In genomic region chr3:89772968-89773709, GRCm38 (mm10) we compare ENCODE assay signal across 8 mouse cellular contexts. TPM values are rescaled to one million over a fixed set of nuclear protein-coding genes. Genes with fewer than 3 reads are reported as not detected.
DNase-seq lines count a peak whose midpoint lies in the region; ATAC-seq and TF ChIP-seq lines count a peak whose summit lies in the region.

Ube2q1 (plus strand) TSS chr3:89773616.

- H3K4me3 ChIP-seq in ES-E14 (ENCODE audit: insufficient read depth in 1 of 2, low read depth in 1 of 2, low read length in 2 of 2, poor library complexity in 1 of 2, severe bottlenecking in 1 of 2): peak within 1 kb of the TSS; percentile 86 to 92
- peak within 1 kb of the TSS; percentile 92 for H3K4me3 ChIP-seq in forebrain, embryonic 16.5 days (replicated peaks; ENCODE audit: low read length)
- H3K4me3 ChIP-seq in layer of hippocampus, adult 2 months: peak within 1 kb of the TSS; percentile 78
- peak within 1 kb of the TSS; percentile 98 for H3K4me3 ChIP-seq in lung, embryonic 14.5 days (ENCODE audit: low read depth, low read length)
- peak within 1 kb of the TSS; percentile 77 for H3K4me3 ChIP-seq in olfactory bulb, adult 2 months (ENCODE audit: insufficient read depth, low read depth, low read length)
- peak within 1 kb of the TSS; percentile 98 for H3K4me3 ChIP-seq in thymus, adult 2 months (ENCODE audit: control insufficient read depth, insufficient read depth, low read length)

- intact Hi-C loops in heart, postnatal 36 days (cut with DNase I): loop anchor here (1.0 to 5.0 kb wide), 4 partner anchors 43 to 316 kb away; partner anchors contain the start of genes Adar and Ubap2l

- H3K27me3 ChIP-seq in forebrain, embryonic 16.5 days (replicated peaks; ENCODE audit: control insufficient read depth, insufficient read depth, low read length): no peaks in the 10 kb centered on the region
- H3K27me3 ChIP-seq in lung, embryonic 14.5 days (ENCODE audit: insufficient read depth, low read length): no peaks in the 10 kb centered on the region
- H3K27me3 ChIP-seq in thymus, adult 2 months (ENCODE audit: control insufficient read depth, insufficient read depth, low read length): no peaks in the 10 kb centered on the region

- peak; percentile 96 for ATAC-seq in forebrain, embryonic 16.5 days
- peak; percentile 92 for ATAC-seq in lung, embryonic 14.5 days (ENCODE audit: insufficient read depth)

- H3K27ac ChIP-seq in ES-E14 (ENCODE audit: insufficient read depth, low read depth, low read length, poor library complexity, severe bottlenecking): peak within 1 kb of the TSS; percentile 93
- H3K27ac ChIP-seq in forebrain, embryonic 16.5 days (ENCODE audit: low read length): peak within 1 kb of the TSS; percentile 93
- peak within 1 kb of the TSS; percentile 95 for H3K27ac ChIP-seq in layer of hippocampus, adult 2 months
- peak within 1 kb of the TSS; percentile 96 for H3K27ac ChIP-seq in lung, embryonic 14.5 days (ENCODE audit: low read depth)
- peak within 1 kb of the TSS; percentile 75 for H3K27ac ChIP-seq in olfactory bulb, adult 2 months (ENCODE audit: insufficient read depth, low read depth, low read length)
- peak within 1 kb of the TSS; percentile 79 for H3K27ac ChIP-seq in thymus, adult 2 months (ENCODE audit: control insufficient read depth, insufficient read depth, low read length)

- peaks cover 26% of the 10 kb centered on the region for H3K36me3 ChIP-seq in ES-E14 (ENCODE audit: control insufficient read depth, insufficient read depth, low read length, poor library complexity, severe bottlenecking)
- peaks cover 10% of the 10 kb centered on the region for H3K36me3 ChIP-seq in forebrain, embryonic 16.5 days (ENCODE audit: control insufficient read depth, insufficient read depth)
- H3K36me3 ChIP-seq in lung, embryonic 14.5 days (ENCODE audit: insufficient read depth): peaks cover 30% of the 10 kb centered on the region
- H3K36me3 ChIP-seq in thymus, adult 2 months (ENCODE audit: control insufficient read depth, insufficient read depth, low read length): peaks cover 22% of the 10 kb centered on the region

- no peak for TF ChIP-seq CTCF in layer of hippocampus, adult 2 months (conservative IDR thresholded peaks at IDR 0.05)
- no peak for TF ChIP-seq CTCF in lung, embryonic 14.5 days (IDR thresholded peaks at IDR 0.05; ENCODE audit: low read depth)
- no peak for TF ChIP-seq CTCF in olfactory bulb, adult 2 months (IDR thresholded peaks at IDR 0.05; ENCODE audit: insufficient read depth, low read depth, low read length)
- TF ChIP-seq CTCF in thymus, adult 2 months (IDR thresholded peaks at IDR 0.05; ENCODE audit: borderline replicate concordance, control insufficient read depth, extremely low read depth, insufficient read depth, low read length, poor library complexity): no peak; the same call in 1 of the 2 replicates

- peaks cover 4 to 19% of the 10 kb centered on the region in 2 experiments for H3K4me1 ChIP-seq in ES-E14 (ENCODE audit: control insufficient read depth in 2 of 2, insufficient read depth in 2 of 2, low read length in 2 of 2, poor library complexity in 1 of 2)
- peaks cover 33% of the 10 kb centered on the region for H3K4me1 ChIP-seq in forebrain, embryonic 16.5 days (replicated peaks; ENCODE audit: control insufficient read depth, insufficient read depth, low read length)
- H3K4me1 ChIP-seq in lung, embryonic 14.5 days (ENCODE audit: insufficient read depth): 0 out of 2 replicates have a peak, but pooled peaks cover 6% of the 10 kb centered on the region
- H3K4me1 ChIP-seq in olfactory bulb, adult 2 months (ENCODE audit: control insufficient read depth, insufficient read depth, low read length): peaks cover 12% of the 10 kb centered on the region
- H3K4me1 ChIP-seq in thymus, adult 2 months (replicated peaks; ENCODE audit: control insufficient read depth, insufficient read depth, low read length): peaks cover 19% of the 10 kb centered on the region

- H3K9ac ChIP-seq in ES-E14 (ENCODE audit: insufficient read depth, low read depth, low read length, poor library complexity, severe bottlenecking): peak within 1 kb of the TSS; percentile 96
- peak within 1 kb of the TSS; percentile 98 for H3K9ac ChIP-seq in forebrain, embryonic 16.5 days (replicated peaks; ENCODE audit: low read depth, low read length)
- H3K9ac ChIP-seq in lung, embryonic 14.5 days: peak within 1 kb of the TSS; percentile 93

- peak within 1 kb of the TSS; percentile 79 for H3K4me2 ChIP-seq in forebrain, embryonic 16.5 days (ENCODE audit: low read length)
- peak within 1 kb of the TSS; percentile 94 for H3K4me2 ChIP-seq in lung, embryonic 14.5 days

- peak; percentile 71 for DNase-seq in ES-E14 (ENCODE audit: low read depth, low spot score)
- peak; percentile 98 for DNase-seq in cerebellum, adult 11-12 months
- DNase-seq in heart, postnatal 36 days: peak; percentile 93 to 95
- DNase-seq in layer of hippocampus, adult 2 months (ENCODE audit: low spot score in 2 of 2): peak; percentile 98
- DNase-seq in lung, embryonic 14.5 days: peak; percentile 93
- peak; percentile 93 for DNase-seq in thymus, adult 2 months

- H3K9me3 ChIP-seq in ES-E14 (ENCODE audit: control insufficient read depth, insufficient read depth, low read depth, low read length): no peaks in the 10 kb centered on the region
- no peaks in the 10 kb centered on the region for H3K9me3 ChIP-seq in forebrain, embryonic 16.5 days (ENCODE audit: control insufficient read depth, low read length)
- H3K9me3 ChIP-seq in lung, embryonic 14.5 days (ENCODE audit: low read depth, low read length): no peaks in the 10 kb centered on the region

- TF ChIP-seq POLR2A in olfactory bulb, adult 2 months (IDR thresholded peaks at IDR 0.05; ENCODE audit: insufficient read depth, low read depth, low read length): peak; percentile 67; the same call in 1 of the 2 replicates
- TF ChIP-seq POLR2A in thymus, adult 2 months (IDR thresholded peaks at IDR 0.05; ENCODE audit: control insufficient read depth, extremely low read depth, insufficient read depth, low read length, poor library complexity): peak; percentile 70

- under 1% methylated on average over 68 of the region's 90 CpGs for WGBS in forebrain, embryonic 16.5 days
- under 1% methylated on average over 64 of the region's 90 CpGs for WGBS in lung, embryonic 14.5 days
- under 1% methylated on average over 86 of the region's 90 CpGs for WGBS in olfactory bulb, adult 2 months
- WGBS in thymus, adult 2 months: under 1% methylated on average over 73 of the region's 90 CpGs

- in situ Hi-C loops in ES-E14 (cut with MboI; ENCODE audit: low sequenced_read_pairs in 2 of 2, unreplicated experiment in 2 of 2): no loop called here

TF ChIP-seq in ES-E14, 5 proteins besides CTCF, POLR2A, EP300 and RAD21:
- TF ChIP-seq CHD2 (IDR thresholded peaks at IDR 0.05; ENCODE audit: low read depth, low read length) (no peak), ZNF384 (IDR thresholded peaks at IDR 0.05; ENCODE audit: low read depth, low read length) (no peak), HCFC1 (IDR thresholded peaks at IDR 0.05; ENCODE audit: borderline replicate concordance, insufficient read depth, low read length) (no peak), ZC3H11A (IDR thresholded peaks at IDR 0.05; ENCODE audit: borderline replicate concordance, low read depth, low read length) (no peak), MAFK (IDR thresholded peaks at IDR 0.05; ENCODE audit: insufficient read depth, low read depth, low read length) (no peak)

RNA-seq across cellular contexts. Expression of gene Ube2q1, which starts in this region (rescaled TPM):
- total RNA-seq in ES-E14 (2012; rRNA removed): 45.2 and 47.6 TPM in 2 replicates
- polyA plus RNA-seq in forebrain, embryonic 16.5 days (2015; fragmentation: Nextera tagmentation; extraction: Ambion mirVana): 11.3 TPM in 2 replicates
- 10 to 100 TPM; 24.4 to 26.9 TPM for total RNA-seq in heart, postnatal 36 days (2021)
- total RNA-seq in layer of hippocampus, adult 2 months (2021): 10 to 100 TPM; 95.0 to 98.4 TPM
- 21.7 and 22.8 TPM in 2 replicates for polyA plus RNA-seq in lung, embryonic 14.5 days (2014; fragmentation: Nextera tagmentation; extraction: Ambion mirVana)
- 231 TPM in 1 of 2 replicates, not detected in the other for polyA plus RNA-seq in olfactory bulb, adult 2 months (2012; ENCODE audit: insufficient read depth, insufficient read length, low replicate concordance, missing spikeins)
- polyA plus RNA-seq in thymus, adult 2 months (2012; rRNA removed): 47.8 and 49.1 TPM in 2 replicates

Comparison
In these comparisons a context has a peak if more than half of its experiments do, and no peak if none do; other contexts are left out.
1. Peak in every context shown above with its lines: DNase-seq, ATAC-seq, H3K4me3 ChIP-seq and H3K27ac ChIP-seq.